Mouse (Mus musculus): Measurements from ENCODE around the gene Ctbp2. TPM values are rescaled to one million over a fixed set of nuclear protein-coding genes. Genes with fewer than 3 reads are reported as not detected.

The Ctbp2 gene
- polyA plus RNA-seq, 1 experiment from 2014 or later, result 157 TPM

DNA sequence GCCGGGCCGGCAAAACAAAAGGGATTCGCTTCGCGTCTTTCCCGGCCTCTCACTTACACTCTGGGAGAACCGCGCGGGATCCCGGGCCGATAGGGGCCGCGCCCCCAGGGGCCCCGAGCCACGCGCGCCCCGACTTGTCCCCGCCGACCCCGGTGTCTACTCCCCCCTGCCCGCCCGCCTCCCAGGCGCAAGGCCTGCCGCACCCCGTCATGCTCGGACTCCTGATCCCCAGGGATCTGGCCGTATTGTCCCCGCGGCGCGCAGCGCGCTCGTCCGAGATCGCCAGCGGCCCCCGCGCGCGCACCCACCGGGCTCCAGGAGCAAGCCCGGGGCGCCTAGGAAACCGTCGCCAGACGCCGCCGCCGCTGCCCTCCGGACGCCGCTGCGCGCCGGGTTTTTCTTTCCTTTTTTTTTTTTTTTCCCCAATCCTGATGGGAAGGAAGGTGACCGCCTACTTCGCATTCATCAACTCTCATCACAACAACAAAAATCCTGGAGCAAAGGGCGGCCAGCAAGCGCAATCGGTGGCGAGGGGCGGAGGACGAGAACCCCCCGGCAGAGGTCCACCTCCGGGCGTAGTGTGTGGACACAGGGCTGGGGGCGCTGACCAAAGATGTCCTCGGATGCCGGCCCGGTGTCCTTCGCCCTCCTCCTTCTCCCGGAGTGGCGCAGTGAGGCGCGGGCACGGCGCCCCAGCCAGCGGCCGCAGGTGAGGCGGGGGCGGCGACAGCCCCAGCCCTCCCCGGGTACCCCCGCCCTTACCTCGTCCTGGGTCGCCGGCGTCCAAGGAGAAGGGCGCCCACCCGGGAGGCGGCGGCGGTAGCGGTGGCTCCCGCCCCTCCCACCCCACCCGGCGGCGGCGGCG, 1.5 kb downstream of the Ctbp2 start:
- peak; percentile 34 for ATAC-seq (ENCODE audit: low FRiP score, low TSS enrichment)
- Histone ChIP-seq H3K27me3 (ENCODE audit: control insufficient read depth, insufficient read depth, low read length) (no peaks in the 10 kb centered on the region), H3K27ac (ENCODE audit: low read depth, low read length) (peak overlapping the region; percentile 100), H3K9ac (ENCODE audit: low read depth, low read length) (peak overlapping the region; percentile 96), H3K4me3 (ENCODE audit: low read length) (peak overlapping the region; percentile 97), H3K4me1 (ENCODE audit: control insufficient read depth, insufficient read depth, low read length) (peaks cover 37% of the 10 kb centered on the region), H3K9me3 (ENCODE audit: control insufficient read depth, low read length) (no peaks in the 10 kb centered on the region), H3K36me3 (ENCODE audit: control insufficient read depth, insufficient read depth, low read length) (no peaks in the 10 kb centered on the region), H3K4me2 (replicated peaks; ENCODE audit: low read depth, low read length) (peak overlapping the region; percentile 94)
- under 1% methylated on average over 65 of the region's 102 CpGs for WGBS

DNA sequence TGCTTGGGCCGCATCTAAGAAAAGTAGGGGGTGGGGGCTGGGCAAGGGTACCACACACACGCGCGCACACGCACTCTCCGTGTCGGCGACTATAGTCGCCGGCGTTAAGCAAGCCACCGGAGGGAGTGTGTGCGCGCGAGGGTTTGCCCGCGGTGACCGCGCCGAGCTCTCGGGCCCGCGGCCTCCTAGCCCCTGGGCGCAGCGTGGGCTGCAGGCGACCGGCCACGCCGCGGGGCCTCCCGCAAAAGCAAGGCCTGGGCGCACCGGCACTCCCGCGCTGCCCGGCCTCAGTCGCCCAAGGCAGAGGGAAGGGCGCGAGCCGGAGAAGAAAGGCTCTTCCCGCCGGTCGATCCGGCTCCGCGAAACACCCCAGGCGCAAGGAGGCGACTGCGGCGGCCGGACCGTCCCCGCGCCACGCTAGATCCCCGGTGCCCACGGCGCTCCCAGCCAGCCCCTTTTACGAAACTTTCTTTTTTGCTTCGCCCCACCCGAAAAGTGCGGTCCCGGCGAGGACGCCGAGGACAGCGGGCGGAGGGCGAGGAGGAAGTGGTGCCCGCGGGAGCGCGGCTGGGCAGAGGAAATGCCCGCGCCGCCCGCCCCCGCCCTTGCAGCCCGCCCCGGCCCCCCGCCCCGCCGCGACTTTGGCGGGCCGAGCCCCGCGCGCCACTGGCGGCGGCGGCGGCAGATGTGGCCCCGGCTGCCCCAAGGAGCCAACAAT, 2.3 kb downstream of the Ctbp2 start:
- peaks cover 45% of the 10 kb centered on the region for H3K4me1 ChIP-seq (ENCODE audit: control insufficient read depth, insufficient read depth, low read length)

GRCm38 (mm10) chr7:133121080-133121607, 3.0 kb downstream of the Ctbp2 start:
- H3K4me1 ChIP-seq (ENCODE audit: control insufficient read depth, insufficient read depth, low read length), result peaks cover 52% of the 10 kb centered on the region
- H3K4me2 ChIP-seq (replicated peaks; ENCODE audit: low read depth, low read length), result peak overlapping the region; percentile 94
- H3K36me3 ChIP-seq (ENCODE audit: control insufficient read depth, insufficient read depth, low read length), result no peaks in the 10 kb centered on the region
- no peaks in the 10 kb centered on the region for H3K9me3 ChIP-seq (ENCODE audit: control insufficient read depth, low read length)
- no peaks in the 10 kb centered on the region for H3K27me3 ChIP-seq (ENCODE audit: control insufficient read depth, insufficient read depth, low read length)
- under 1% methylated on average over 14 of the region's 14 CpGs for WGBS
- H3K4me3 ChIP-seq (ENCODE audit: low read length), result peak overlapping the region; percentile 97
- H3K27ac ChIP-seq (ENCODE audit: low read depth, low read length), result peak overlapping the region; percentile 100
- H3K9ac ChIP-seq (ENCODE audit: low read depth, low read length), result peak overlapping the region; percentile 96
- no peak for ATAC-seq (ENCODE audit: low FRiP score, low TSS enrichment)

More for the DNA sequence above, 2.3 kb downstream of the Ctbp2 start:
- H3K9ac ChIP-seq (ENCODE audit: low read depth, low read length), result peak overlapping the region; percentile 96
- under 1% methylated on average over 76 of the region's 94 CpGs for WGBS
- H3K27me3 ChIP-seq (ENCODE audit: control insufficient read depth, insufficient read depth, low read length), result no peaks in the 10 kb centered on the region
- no peaks in the 10 kb centered on the region for H3K36me3 ChIP-seq (ENCODE audit: control insufficient read depth, insufficient read depth, low read length)
- ATAC-seq (ENCODE audit: low FRiP score, low TSS enrichment), result no peak
- no peaks in the 10 kb centered on the region for H3K9me3 ChIP-seq (ENCODE audit: control insufficient read depth, low read length)
- peak overlapping the region; percentile 100 for H3K27ac ChIP-seq (ENCODE audit: low read depth, low read length)
- peak overlapping the region; percentile 94 for H3K4me2 ChIP-seq (replicated peaks; ENCODE audit: low read depth, low read length)
- peak overlapping the region; percentile 97 for H3K4me3 ChIP-seq (ENCODE audit: low read length)

DNA sequence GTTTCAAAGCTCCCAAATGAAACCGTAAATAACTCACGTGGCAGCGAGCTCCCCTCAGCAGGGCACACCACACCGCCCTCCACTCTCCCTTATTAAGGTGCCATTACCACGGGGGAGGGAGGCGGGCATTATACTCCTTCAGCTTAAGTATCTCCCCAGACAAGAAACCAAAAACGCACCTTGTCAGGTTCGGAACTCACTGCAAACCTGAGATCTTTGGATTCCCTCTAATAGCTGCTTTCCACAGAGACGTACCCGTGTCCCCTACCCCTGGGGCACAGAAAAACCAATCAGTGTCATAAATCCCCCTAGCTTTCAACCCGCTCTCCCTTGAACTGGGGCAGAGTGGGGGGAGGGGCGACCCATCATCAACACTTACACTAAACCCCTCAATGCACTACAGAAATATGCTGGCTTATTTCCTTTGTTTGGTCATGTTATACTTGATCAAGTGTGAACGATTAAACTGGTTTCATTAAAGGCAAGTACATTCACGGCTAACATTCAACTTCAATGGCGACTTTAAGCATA, 3.9 kb downstream of the Ctbp2 start:
- peak overlapping the region; percentile 40 for H3K9ac ChIP-seq (ENCODE audit: low read depth, low read length)
- 5% methylated on average over 15 of the region's 15 CpGs for WGBS
- no peaks in the 10 kb centered on the region for H3K36me3 ChIP-seq (ENCODE audit: control insufficient read depth, insufficient read depth, low read length)
- no peak overlapping the region for H3K27ac ChIP-seq (ENCODE audit: low read depth, low read length)
- H3K4me1 ChIP-seq (ENCODE audit: control insufficient read depth, insufficient read depth, low read length), result peaks cover 57% of the 10 kb centered on the region
- H3K4me3 ChIP-seq (ENCODE audit: low read length), result peak overlapping the region; percentile 97
- H3K27me3 ChIP-seq (ENCODE audit: control insufficient read depth, insufficient read depth, low read length), result no peaks in the 10 kb centered on the region
- no peak for ATAC-seq (ENCODE audit: low FRiP score, low TSS enrichment)
- H3K4me2 ChIP-seq (replicated peaks; ENCODE audit: low read depth, low read length), result peak overlapping the region; percentile 94
- H3K9me3 ChIP-seq (ENCODE audit: control insufficient read depth, low read length), result no peaks in the 10 kb centered on the region

DNA sequence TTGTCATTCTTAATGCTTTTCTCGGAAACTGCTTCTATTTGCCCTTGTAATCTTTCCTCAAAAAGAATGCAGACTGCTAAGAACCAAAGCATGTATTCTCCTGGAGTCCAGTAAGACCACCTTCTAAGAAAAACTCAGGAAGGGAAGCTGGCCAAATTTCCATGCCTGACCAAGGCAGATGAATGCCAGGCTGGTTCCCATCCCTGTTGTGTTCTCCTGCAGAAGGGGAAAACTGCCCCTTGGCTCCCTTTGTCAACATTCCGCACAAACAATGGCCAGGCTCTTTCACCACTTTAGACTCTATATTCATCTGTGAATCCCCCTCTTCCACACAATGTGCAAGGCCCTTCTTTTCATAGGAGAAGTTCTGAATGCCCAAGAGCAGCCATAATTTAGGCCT, 6.3 kb downstream of the Ctbp2 start:
- no peaks in the 10 kb centered on the region for H3K27me3 ChIP-seq (ENCODE audit: control insufficient read depth, insufficient read depth, low read length)
- H3K36me3 ChIP-seq (ENCODE audit: control insufficient read depth, insufficient read depth, low read length), result peaks cover 5% of the 10 kb centered on the region; the same call in 1 of the 2 replicates
- peaks cover 74% of the 10 kb centered on the region for H3K4me1 ChIP-seq (ENCODE audit: control insufficient read depth, insufficient read depth, low read length)
- H3K27ac ChIP-seq (ENCODE audit: low read depth, low read length), result no peak overlapping the region
- WGBS, result 53% methylated on average over 2 of the region's 2 CpGs
- ATAC-seq (ENCODE audit: low FRiP score, low TSS enrichment), result no peak
- H3K4me2 ChIP-seq (replicated peaks; ENCODE audit: low read depth, low read length), result no peak overlapping the region
- H3K9me3 ChIP-seq (ENCODE audit: control insufficient read depth, low read length), result no peaks in the 10 kb centered on the region
- H3K4me3 ChIP-seq (ENCODE audit: low read length), result no peak overlapping the region
- H3K9ac ChIP-seq (ENCODE audit: low read depth, low read length), result no peak overlapping the region

DNA sequence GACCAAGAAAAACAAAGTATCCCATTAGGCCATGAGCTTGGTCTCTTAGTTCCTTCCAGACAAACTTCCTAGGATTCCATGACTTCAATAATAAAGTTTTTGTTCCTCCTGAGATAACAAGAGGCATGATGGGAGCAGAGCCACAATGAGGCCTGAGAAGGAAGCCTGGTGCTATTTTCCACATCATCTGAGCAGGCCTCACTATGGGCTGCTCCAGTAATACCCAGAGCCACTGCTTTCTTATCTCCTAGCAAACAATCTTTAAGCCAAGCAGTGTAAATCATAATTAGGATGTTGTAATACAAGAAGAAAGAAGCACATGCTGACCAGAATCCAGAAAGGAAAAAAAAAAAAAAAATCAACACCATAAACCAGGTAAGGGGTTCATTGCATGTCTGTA, 7.6 kb downstream of the Ctbp2 start:
- Histone ChIP-seq H3K4me2 (replicated peaks; ENCODE audit: low read depth, low read length) (peak overlapping the region; percentile 27), H3K36me3 (ENCODE audit: control insufficient read depth, insufficient read depth, low read length) (peaks cover 5% of the 10 kb centered on the region; the same call in 1 of the 2 replicates), H3K4me1 (ENCODE audit: control insufficient read depth, insufficient read depth, low read length) (peaks cover 87% of the 10 kb centered on the region), H3K9ac (ENCODE audit: low read depth, low read length) (peak overlapping the region; percentile 42; the same call in 1 of the 2 replicates), H3K9me3 (ENCODE audit: control insufficient read depth, low read length) (no peaks in the 10 kb centered on the region), H3K27ac (ENCODE audit: low read depth, low read length) (peak overlapping the region; percentile 69), H3K4me3 (ENCODE audit: low read length) (peak overlapping the region; percentile 18; the same call in 1 of the 2 replicates), H3K27me3 (ENCODE audit: control insufficient read depth, insufficient read depth, low read length) (no peaks in the 10 kb centered on the region)
- ATAC-seq (ENCODE audit: low FRiP score, low TSS enrichment), result no peak

DNA sequence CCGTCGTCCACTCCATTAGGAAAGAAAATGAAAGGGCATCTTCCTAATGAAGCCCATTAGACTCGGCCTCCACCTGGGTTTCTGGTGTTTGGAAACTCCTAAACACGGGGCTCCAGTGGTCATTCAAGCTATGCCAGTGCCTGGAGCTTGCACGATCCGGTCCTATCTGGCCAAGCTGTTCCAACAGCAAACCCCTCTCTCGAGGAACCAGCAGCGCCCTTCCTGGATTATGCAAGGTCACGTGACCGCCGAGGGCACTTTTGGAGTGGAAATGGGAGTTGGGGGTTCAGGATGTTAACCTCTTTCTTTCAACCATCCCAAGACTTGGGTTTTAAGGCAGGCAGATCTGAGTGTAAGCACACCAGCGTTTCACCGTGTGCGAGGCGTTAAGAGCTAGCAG, 8.3 kb downstream of the Ctbp2 start:
- Histone ChIP-seq H3K4me2 (replicated peaks; ENCODE audit: low read depth, low read length) (peak overlapping the region; percentile 27), H3K36me3 (ENCODE audit: control insufficient read depth, insufficient read depth, low read length) (peaks cover 5% of the 10 kb centered on the region; the same call in 1 of the 2 replicates), H3K4me1 (ENCODE audit: control insufficient read depth, insufficient read depth, low read length) (peaks cover 93% of the 10 kb centered on the region), H3K27me3 (ENCODE audit: control insufficient read depth, insufficient read depth, low read length) (no peaks in the 10 kb centered on the region), H3K9me3 (ENCODE audit: control insufficient read depth, low read length) (no peaks in the 10 kb centered on the region), H3K9ac (ENCODE audit: low read depth, low read length) (peak overlapping the region; percentile 42; the same call in 1 of the 2 replicates), H3K27ac (ENCODE audit: low read depth, low read length) (peak overlapping the region; percentile 69), H3K4me3 (ENCODE audit: low read length) (peak overlapping the region; percentile 18)
- ATAC-seq (ENCODE audit: low FRiP score, low TSS enrichment), result no peak
- 9% methylated on average over 15 of the region's 15 CpGs for WGBS

DNA sequence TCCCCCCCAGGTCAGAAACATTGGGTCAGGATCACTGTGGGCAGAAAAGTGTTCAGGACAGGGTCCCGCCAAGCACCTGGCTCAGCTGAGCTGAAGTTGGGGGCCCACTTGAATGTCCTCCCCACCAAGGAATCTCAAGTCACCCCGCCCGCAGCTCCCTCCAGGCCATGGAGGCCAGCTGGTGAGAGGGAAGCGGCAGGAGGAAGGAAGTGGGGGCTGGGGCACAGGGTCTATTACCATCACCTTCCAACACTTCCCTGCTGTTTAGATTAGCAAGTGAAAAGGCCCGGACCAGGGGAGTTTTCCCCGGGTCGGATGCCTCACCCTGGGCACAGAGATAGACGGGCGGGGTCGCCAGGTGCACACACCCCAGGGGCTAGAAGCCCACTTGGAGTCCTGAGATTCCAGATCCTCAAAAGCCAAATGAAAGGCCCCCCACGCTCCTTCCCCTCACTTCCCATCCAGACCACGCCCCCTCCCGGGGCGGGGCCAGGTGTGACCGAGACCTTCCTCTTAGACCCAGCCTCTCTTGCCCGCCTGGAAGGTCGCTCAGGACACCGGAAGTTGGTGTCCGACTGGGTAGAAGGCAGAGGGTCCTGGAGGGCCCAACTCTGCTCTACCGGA, 9.2 kb downstream of the Ctbp2 start:
- H3K27me3 ChIP-seq (ENCODE audit: control insufficient read depth, insufficient read depth, low read length), result no peaks in the 10 kb centered on the region
- H3K4me3 ChIP-seq (ENCODE audit: low read length), result peak overlapping the region; percentile 18
- peak overlapping the region; percentile 27 for H3K4me2 ChIP-seq (replicated peaks; ENCODE audit: low read depth, low read length)
- peak overlapping the region; percentile 69; the same call in 1 of the 2 replicates for H3K27ac ChIP-seq (ENCODE audit: low read depth, low read length)
- peak overlapping the region; percentile 47; the same call in 1 of the 2 replicates for H3K9ac ChIP-seq (ENCODE audit: low read depth, low read length)
- H3K4me1 ChIP-seq (ENCODE audit: control insufficient read depth, insufficient read depth, low read length), result peaks cover 93% of the 10 kb centered on the region
- 11% methylated on average over 20 of the region's 20 CpGs for WGBS
- no peaks in the 10 kb centered on the region for H3K9me3 ChIP-seq (ENCODE audit: control insufficient read depth, low read length)
- peaks cover 5% of the 10 kb centered on the region; the same call in 1 of the 2 replicates for H3K36me3 ChIP-seq (ENCODE audit: control insufficient read depth, insufficient read depth, low read length)
- ATAC-seq (ENCODE audit: low FRiP score, low TSS enrichment), result 0 out of 2 replicates have a peak, but pooled peaks have one; percentile 37

Measured in kidney, embryonic 14.5 days (tissue).